Mouse (Mus musculus) layer of hippocampus, postnatal 36 days (tissue): ENCODE measurements around the gene Simc1. TPM values are rescaled to one million over a fixed set of nuclear protein-coding genes. Genes with fewer than 3 reads are reported as not detected.
"Not testable (repeated sequence)": the region's sequence is repeated elsewhere in the genome, so short reads cannot be mapped to it uniquely, and the experiment has no call there.

Source experiments
- DNase-seq, 2 experiments: peaks; one replicate each; pipeline ENCODE4 v3.0.0; 2022
- total RNA-seq, 2 experiments: library from RNA; stranded (reverse); gene quantifications; 2 replicates each; pipeline ENCODE4 v1.2.3; 2021

The Simc1 gene
- total RNA-seq, result 10 to 100 TPM; 17.4 to 18.2 TPM

DNA sequence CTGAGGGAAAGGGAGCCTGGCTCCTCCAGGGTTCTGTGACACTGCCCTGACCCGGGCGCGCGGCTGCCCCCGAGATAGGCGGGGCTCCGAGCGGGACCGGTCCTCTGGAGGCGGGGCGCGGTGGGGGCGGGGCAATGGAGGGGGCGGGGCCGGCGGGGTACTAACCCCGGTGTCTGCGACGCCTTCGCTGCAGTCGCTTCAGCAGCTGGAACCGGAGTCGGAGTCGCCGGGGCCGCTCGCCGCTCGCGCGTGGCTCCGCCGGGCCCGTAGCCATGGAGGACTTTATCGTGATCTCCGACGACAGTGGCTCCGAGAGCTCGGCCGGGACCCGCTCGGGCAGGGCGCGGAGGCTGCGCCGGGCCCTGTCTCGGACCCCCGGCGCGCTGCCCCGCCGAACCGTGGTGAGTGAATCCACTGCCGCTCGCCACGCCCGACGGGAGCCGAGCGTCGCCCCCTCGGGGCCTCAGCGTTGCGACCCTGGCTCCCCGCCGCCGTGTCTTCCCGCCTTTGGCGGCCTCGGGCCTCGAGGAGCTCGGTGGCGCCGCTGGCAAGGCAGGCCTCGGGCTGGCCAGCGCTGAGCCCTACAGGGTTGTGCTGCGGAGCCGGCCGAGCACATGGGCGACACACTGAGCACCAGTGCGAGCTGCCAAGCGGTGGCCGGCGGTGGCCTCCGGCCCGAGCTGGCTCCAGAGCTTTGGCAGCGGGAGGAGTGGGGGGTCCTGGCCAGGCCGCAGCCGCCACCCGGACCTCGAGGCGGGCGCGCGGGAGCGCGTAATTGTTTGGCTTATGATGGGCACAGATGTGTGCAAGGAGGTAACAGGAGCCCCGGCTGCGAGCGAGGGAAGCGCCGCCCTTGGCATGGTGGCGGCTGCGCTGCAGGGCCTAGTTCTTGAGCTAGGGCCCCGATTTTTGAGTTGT is at the start of gene Simc1:
TSS of gene Simc1 (plus strand) at position 176 of the 918 bp plus-strand sequence.
- DNase-seq, result peak; percentile 64 to 66

DNA sequence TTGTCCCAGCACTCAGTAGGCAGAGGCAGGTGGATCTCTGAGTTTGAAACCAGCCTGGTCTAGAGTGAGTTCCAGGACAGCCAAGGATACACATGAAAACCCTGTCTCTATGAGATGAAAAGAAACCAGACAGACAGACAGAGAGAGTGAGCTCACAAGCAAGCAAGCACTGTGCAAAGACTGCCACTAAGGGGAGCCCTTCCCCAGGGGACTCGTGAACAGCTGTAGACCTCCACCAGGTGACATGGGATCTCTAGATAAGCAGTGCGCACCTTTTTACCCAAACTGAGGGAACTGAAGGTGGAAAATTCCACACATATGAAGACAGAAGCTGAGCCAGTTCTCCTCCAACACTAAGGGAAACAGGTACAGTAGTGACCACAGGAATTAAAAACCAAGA is 46.5 kb upstream of the Simc1 start:
- no peak for DNase-seq

DNA sequence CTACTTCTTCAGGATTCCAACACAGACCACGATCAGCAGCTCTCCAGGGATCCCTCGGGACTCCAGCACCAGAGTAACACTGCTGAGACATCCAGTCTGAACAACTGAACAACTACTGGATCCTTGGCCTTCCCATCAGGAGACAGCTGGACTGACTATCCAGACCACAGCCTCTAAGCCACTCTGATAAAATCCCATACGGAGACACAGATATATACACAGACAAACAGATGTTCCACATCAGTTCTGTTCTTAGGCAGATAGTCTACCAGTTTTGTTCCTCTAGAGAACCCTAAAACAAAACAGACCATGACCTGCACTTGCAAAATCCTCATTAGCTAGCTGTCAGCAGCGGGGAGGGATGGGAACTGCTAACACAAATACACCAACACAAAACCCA is 44.3 kb upstream of the Simc1 start:
- DNase-seq, result no peak

DNA sequence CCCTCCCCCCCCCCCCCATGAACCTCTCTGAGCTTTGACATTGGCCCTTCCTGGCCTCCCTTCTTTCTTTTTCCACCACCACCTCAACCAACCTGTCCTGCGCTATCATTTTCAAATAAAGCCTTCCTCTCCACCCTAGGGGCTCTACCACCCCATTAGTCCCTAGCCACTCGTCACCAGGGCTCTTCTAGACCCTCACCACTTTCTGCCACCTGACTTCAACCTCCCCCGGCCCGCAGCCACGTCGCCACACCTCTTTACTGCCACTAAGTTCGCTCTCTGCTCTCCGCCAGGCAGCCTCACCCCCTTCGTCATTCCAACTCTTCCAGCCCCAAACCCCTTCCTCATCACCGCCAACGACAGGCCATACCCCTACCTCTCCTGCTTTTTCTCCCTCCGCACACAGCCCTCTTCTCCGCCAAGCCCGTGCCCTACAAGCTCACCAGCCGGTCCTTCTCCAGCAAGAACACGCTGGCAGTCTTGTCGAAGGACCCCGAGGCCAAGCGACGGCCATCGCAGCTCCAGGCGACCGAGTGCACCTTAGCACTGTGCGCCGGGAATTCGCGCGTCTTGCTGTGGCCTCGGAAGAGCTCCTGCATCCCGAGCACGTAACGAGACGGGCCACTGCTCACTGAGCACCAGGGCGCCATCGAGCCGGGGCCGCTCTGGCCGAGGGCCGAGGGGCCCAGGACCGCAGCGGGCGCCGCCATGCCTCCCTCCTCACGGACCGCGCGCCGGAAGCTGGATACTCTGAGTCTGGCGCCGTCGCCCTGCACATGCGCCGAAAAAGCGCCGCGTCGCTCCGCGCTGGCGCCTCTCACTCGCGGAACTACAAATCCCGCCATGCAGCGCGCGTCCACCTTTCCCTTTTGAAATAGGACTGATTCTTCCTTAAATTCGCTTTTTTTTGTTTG is 35.2 kb upstream of the Simc1 start, which contains the start of gene Thoc3:
TSS of gene Thoc3 (minus strand) at position 752 of the 914 bp plus-strand sequence.
- DNase-seq, result peak; percentile 88 to 90

DNA sequence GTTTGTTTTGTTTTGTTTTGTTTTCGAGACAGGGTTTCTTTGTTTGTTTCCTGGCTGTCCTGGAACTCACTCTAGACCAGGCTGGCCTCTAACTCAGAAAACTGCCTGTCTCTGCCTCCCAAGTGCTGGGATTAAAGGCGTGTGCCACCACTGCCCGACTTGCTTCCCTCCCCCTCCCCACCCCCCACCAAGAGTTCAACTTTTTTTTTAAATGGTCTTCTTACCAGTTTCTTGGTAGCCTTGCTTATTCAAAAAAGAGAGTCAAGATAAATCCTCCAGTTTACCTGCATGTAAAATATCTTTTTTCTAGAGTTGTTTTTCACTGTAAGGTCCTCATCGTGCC is 34.6 kb upstream of the Simc1 start:
- DNase-seq, result no peak

DNA sequence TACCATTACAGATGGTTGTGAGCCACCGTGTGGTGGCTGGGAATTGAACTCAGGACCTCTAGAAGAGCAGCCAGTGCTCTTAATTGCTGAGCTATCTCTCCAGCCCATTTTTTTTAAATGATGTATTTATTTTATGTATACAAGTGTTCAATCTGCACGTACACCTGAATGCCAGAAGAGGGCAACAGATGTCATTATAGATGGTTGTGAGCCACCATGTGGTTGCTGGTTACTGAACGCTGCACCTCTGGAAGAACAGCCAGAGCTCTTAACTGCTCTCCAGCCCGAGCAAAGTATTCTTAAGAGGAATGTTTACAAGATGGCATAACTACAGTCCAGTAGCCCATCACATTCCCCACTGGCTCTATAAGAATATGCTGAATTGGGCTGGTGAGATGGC is 31.6 kb upstream of the Simc1 start:
- no peak for DNase-seq

DNA sequence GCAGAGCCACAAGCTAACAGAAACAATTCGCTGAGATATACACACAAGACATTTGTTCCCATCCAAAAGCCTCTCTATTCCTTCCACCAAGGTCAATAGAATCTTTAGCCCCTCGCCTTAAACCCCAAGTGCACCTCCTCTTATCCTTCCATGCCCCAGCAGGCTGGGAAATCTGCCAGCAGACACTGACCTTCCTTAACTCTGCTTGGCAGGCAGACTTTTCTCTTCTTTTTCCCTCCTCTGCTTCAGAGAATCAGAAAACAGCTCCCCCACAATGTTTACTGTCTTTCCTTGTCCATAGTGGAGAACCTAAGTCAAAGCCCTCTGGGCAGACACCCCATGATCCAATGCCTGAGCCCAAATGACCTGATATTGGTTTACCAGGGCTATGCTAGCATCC is 28.6 kb upstream of the Simc1 start:
- DNase-seq, result no peak

DNA sequence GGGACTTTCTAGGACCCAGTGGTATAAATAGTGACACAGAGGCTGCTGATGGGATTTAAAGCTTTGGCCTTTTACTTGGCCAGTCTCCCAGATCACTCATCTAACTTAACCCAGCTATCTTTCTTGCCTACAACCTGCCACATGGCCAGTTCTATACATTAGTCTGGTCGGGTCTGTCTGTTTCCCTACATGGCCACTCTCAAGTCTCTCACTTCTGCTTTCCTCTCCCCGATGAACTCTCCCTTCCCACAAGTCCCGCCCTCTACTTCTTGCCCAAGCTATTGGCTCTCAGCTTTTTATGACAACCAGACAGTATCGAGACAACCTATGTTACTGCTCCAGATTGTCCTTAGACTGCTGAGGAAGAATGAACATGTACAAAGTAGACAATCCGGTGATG is 27.9 kb upstream of the Simc1 start:
- no peak for DNase-seq

DNA sequence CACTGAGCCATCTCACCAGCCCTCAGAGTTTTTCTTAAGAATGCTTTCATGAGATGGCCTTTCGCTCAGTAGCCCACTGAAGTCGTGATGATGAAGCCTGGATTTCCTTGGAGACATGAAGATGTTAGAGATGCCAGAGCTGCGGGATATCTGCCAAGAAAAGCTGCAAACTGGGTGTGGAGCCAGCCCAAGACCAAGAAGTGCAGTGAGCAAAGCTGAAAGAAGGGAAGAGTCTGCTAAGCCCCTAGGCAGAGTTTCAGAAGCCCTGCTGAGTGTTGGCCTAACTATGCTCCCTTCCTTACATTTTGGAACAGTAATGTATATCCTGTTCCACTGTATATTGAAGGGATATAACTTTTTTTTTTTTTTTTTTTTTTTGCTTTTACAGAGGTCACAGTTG is 24.3 kb upstream of the Simc1 start:
- DNase-seq, result no peak

DNA sequence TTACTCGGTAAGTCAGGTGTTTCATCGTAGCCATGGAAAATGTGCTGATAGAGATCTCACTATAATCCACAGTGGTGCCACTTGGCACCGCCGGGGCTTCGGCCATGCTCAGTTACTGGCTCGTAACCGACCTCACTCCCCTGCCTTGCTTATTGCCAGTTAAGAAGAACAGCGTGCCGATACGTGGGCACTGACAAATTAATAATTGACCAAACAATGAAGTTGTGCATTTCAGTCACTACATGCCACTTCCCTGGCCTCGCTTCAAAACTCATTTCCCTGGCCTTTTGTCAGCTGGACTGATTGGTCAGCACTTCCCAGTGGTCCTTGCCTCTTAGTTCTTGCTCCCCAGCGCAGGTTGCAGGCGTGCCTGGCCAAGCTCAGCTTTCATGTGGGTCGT is 22.1 kb upstream of the Simc1 start:
- no peak for DNase-seq

DNA sequence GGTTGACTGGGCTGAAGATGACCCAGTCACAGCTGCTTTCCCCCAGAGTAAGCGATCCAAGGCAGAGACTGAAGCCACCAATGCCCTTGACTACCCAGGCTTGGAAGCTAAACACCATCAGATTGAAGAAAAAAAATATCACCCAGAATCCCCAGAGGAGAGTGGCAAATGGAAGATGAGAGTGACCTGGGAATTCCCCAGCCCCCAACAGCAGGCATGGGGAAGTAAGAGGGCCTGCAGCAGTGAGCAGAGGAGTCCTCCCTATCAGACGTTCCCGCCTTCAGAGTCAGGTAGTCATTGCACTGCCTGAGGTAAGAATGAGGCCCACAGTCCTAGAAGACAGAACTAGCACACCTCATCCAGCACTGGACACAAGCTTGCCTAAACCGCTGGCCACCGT is 13.2 kb upstream of the Simc1 start:
- DNase-seq, result no peak

DNA sequence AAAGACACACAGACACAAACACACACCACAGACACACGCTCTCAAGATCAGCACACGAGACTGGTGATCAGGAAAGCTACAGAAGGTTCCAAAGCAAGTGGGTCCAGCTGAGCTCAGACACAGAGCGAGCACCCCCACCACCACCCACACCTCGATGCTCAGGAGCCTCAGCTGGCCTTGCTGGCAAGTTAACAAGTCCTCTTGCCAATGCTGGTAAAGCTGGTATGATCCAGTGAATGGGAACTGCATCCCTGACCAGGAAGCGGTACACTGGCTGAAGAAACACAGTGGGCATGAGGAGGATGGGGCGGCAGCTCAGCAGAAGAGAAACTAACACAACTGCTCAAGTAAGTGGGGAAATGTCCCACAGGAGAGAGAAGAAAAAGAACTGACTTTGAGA is 12.2 kb upstream of the Simc1 start:
- DNase-seq, result no peak

DNA sequence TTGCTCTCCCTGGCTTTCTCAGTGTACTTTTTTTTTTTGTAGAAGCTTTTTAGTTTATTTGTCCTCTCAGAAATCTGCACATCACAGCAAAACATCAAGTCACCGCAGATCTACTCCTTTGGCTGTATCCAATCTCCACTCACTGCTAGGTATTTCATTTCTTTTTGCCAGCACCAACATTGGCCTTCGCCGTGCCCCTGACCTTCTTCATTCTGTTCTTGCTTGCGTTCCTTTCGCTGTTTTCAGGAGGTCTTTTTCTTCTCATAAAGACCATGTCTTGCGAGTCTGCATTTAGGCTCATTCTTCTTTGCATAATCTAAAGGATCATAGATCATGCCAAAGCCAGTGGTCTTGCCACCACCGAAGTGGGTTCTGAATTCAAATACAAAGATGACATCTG is 4.0 kb upstream of the Simc1 start:
- not testable (repeated sequence) for DNase-seq

DNA sequence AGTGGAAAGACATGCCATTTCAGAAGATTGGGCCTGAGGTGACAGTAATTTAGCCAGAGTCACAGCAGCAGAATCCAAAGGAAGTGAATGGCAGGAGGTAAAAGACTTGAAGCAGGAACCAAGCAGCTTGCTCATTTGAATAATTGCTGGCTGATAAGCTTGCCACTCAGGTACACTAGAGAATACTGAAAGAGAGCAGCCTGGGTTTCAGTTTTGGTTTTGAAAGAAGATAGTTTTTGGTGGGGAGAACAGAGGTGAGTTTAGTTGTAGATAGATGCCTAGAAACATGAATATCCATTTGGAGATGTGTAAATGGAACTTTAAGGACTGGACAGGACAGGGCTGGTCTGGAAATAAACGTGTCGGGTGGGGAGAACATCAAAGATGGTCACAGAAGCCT is 2.2 kb upstream of the Simc1 start:
- no peak for DNase-seq

DNA sequence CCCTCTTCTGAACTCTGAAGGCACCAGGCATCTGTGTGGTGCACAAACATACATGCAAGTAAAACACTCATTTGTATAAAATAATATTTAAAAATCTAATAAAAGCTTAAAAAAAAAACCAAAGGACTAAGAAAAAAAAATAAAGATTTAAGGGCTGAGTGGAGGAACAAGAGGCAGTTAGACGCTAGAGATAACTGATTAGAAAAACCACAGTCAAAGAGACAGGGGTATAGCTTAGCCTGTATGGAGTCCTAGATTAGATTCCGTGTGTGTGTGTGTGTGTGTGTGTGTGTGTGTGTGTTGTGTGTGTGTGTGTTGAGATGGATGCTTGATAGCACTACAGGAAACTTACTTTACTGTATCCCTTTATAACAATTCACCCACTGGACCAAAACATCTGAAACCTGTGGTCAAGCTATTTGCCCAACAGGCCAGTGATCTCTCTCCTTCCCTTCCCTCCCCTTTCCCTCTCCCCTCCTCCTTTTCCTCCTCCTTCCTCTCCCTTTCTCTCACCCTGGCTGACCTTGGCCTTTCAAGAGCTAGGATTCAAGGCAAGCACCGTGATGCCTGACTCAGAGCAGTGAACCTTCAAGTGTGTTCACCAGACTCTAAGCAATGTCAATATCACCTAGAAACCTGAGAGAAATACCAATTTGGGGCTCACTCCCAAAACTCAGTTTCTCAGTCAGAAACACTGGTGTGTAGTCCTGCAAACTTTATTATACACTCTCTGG is 1.5 kb upstream of the Simc1 start:
- no peak for DNase-seq

DNA sequence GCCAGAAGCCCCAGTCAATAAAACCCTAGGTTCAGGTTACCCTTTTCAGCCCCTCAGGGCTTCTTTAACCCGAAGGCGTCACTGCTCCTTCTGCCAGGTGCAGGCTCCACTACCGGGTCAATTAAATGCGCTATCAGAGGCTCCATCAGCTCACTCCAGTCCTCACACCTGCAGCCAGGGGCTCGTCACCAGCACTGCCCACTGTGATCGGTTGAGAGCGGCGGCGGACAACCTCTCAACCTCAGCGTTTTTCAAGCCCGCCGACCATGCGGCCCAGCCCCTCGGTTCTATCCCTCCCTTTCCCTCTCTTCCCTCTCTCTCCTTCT is 338 bp upstream of the Simc1 start:
- DNase-seq, result no peak

DNA sequence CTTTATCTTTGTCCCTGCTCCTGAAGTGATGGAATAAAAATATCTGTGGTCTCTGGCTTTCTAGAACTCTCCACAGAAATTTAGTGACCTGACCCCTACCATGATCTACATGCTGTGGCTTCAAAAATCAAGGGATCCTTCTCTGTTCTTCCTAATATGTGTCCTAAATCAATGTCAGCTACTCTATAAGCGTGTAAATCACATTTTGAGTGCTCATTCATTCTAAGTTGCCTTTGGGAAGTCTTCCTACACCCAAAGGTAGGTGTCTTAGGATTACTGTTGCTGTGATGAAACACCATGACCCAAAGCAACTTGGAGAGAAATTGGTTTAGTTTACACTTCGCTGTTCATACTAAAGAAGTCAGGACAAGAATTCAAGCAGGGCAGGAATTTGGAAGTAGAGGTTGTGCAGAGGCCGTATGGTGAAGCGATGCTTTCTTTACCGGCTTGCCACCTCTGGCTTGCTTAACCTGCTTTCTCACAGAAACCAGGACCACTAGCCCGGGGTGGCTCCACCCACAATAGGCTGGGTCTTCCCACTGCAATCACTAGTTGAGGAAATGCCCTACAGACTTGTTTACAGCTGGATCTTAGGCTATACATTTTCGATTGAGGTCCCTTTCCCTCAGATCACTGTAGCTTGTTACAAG is 1.2 kb downstream of the Simc1 start:
- DNase-seq, result no peak

DNA sequence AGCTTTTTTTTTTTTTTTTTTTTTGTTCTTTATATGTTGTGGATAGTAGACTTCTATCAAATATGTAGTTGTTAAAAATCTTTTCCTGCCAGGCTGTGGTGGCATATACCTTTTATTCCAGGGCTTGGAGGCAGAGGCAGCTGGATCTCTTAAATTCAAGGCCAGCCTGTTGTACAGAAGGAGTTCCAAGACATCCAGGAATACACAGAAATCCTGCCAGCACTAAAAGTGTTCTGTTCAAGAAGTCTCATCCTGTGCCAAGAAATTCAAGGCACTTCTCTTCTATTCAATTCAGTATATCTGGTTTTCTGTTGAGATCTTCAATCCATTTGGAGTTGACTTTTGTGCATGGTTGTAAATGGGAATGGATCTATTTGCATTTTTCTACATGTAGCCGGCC is 2.3 kb downstream of the Simc1 start:
- DNase-seq, result no peak

DNA sequence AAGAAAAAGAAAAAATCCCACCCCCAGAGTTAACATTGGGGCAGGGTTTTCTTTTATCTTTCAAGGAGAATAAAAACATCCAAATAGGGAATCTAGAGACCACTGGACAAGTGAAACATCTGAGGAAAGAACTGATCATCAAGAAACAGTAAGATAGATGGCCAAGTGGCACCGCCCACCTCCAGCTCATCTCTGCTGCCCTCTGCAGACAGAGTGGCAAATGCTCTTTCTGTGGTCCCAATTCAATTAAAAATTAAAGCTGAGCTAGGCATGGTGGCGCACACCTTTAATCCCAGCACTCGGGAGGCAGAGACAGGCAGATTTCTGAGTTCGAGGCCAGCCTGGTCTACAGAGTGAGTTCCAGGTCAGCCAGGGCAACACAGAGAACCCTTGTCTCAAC is 16.6 kb downstream of the Simc1 start:
- no peak for DNase-seq

DNA sequence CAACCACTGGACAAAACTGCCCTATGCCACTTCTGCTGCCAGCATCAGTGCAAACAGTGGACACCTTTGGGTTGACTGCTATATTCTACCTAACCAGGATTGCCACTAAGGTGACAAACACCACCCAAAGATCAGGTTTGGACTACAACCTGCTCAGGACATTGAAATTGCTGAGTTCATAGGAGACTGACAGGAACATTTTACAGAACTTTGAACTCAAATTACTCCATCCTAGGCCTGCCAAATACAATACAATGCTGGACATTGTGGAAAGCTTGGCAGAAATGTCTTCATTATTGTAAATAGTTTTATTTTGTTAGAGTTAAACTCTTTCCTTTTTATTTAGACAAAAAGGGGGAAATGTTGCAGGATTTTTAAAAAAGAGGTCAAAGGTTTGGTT is 17.6 kb downstream of the Simc1 start:
- DNase-seq, result no peak

DNA sequence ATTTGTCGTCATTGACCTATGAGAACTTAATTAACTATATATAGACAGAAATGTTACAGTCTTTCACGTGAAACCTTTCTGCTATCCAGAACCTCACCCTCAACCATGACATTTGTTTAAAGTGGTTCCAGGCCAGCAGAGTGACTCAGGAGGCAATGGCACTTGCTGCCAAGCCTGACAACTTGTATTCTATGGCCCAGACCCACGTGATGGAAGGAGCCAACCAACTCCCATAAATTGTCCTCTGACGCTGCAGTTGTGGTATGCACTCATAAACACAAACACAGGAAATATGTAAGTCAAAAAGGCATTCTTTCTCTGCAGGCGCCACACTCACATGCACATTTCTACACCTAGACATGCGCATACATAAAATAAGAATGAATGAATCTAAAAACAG is 23.6 kb downstream of the Simc1 start:
- no peak for DNase-seq

DNA sequence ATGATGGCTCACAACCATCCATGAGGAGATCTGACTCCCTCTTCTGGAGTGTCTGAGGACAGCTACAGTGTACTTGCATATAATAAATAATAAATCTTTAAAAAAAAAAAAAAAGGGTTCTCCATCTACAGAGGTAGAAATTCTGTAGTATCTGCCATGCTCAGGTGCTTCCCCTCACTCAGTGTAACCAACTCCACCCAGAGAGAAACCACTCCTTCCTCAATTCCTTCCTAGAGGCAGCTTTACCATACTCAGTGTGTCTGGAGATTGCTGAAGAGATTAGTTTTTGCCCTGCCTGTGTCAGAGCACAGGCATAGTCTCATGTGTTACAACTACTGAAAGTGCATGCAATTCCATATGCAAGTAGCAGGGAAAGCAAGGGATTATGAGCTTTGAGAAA is 28.6 kb downstream of the Simc1 start:
- no peak for DNase-seq

DNA sequence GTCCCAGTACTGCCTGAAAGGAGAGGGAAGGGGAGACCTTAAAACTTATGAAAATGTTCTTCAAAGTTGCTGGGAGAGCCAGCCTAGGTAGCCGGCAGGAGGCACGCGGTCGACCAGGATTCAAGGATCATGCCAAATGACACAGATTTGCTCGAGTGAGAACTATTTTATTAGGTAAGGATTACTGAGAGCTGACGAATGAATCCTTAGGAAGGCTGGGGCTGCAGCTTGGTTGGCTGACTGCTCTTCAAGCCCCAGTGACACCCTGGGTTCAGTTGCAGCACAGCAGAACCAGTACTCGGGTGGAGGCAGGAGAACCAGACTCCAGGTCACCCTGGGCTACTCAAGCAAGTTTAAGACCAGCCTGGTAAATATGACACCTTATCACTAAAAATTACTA is 44.5 kb downstream of the Simc1 start:
- no peak for DNase-seq
